Mouse (Mus musculus) spleen, postnatal 10 days (tissue): ENCODE data around the gene Dnase2a.

ENCODE experiments used
- DNase-seq, 2 experiments: peaks; one replicate each; pipeline ENCODE4 v3.0.0; 2021 to 2022; ENCODE audit warnings: low spot score in 2 of 2

Gene Dnase2a

GRCm38 (mm10) chr8:84936962-84937546 is 28.7 kb downstream of the Dnase2a start, which contains the start of gene Mast1:
TSS of gene Mast1 (minus strand) at chr8:84937359.
- DNase-seq = peak; percentile 48 to 80

- DNase-seq = no peak
Measured at GRCm38 (mm10) chr8:84937620-84938485, 29.5 kb downstream of the Dnase2a start.

- no peak for DNase-seq
Measured at GRCm38 (mm10) chr8:84943699-84944098, 35.3 kb downstream of the Dnase2a start.

GRCm38 (mm10) chr8:84944478-84945160 is 36.3 kb downstream of the Dnase2a start:
- DNase-seq = peak in 1 of 2 experiments; percentile 75

- DNase-seq = no peak
Measured at GRCm38 (mm10) chr8:84945235-84945632, 36.9 kb downstream of the Dnase2a start.

- no peak for DNase-seq
Measured at GRCm38 (mm10) chr8:84945633-84946527, 37.5 kb downstream of the Dnase2a start.

GRCm38 (mm10) chr8:84946528-84947240 is 38.3 kb downstream of the Dnase2a start, which contains the start of gene Rtbdn:
TSS of gene Rtbdn (plus strand) at chr8:84946991.
- DNase-seq = no peak

- peak in 1 of 2 experiments; percentile 65 for DNase-seq
Measured at GRCm38 (mm10) chr8:84947241-84947545, 38.8 kb downstream of the Dnase2a start.

GRCm38 (mm10) chr8:84949753-84950152 is 41.4 kb downstream of the Dnase2a start:
- DNase-seq = no peak

- peak in 1 of 2 experiments; percentile 56 for DNase-seq
Measured at GRCm38 (mm10) chr8:84952612-84953255, 44.4 kb downstream of the Dnase2a start.

GRCm38 (mm10) chr8:84956768-84957167 is 48.4 kb downstream of the Dnase2a start:
- DNase-seq = peak; percentile 76 to 89

GRCm38 (mm10) chr8:84959811-84960210 is 51.5 kb downstream of the Dnase2a start:
- DNase-seq = no peak

GRCm38 (mm10) chr8:84963952-84964351 is 55.6 kb downstream of the Dnase2a start:
- DNase-seq = no peak

GRCm38 (mm10) chr8:84965731-84966291 is 57.5 kb downstream of the Dnase2a start:
- DNase-seq = peak; percentile 84 to 94

- DNase-seq = peak; percentile 31 to 35
Measured at GRCm38 (mm10) chr8:84966603-84967002, 58.2 kb downstream of the Dnase2a start.

- DNase-seq = peak; percentile 37 to 41
Measured at GRCm38 (mm10) chr8:84967532-84968304, 59.4 kb downstream of the Dnase2a start.

GRCm38 (mm10) chr8:84968650-84969049 is 60.3 kb downstream of the Dnase2a start:
- DNase-seq = peak; percentile 31 to 49

GRCm38 (mm10) chr8:84969241-84970134 is 61.1 kb downstream of the Dnase2a start, which contains the start of the genes Gm49661, Prdx2 and Rnaseh2a:
TSS of gene Gm49661 (minus strand) at chr8:84969433.
TSS of gene Prdx2 (plus strand) at chr8:84969587.
TSS of gene Rnaseh2a (minus strand) at chr8:84969767.
- DNase-seq = peak; percentile 85 to 88
